Mouse (Mus musculus) layer of hippocampus, postnatal 14 days (tissue): Measurements from ENCODE around the gene Tmem141. TPM values are rescaled to one million over a fixed set of nuclear protein-coding genes. Genes with fewer than 3 reads are reported as not detected.
A peak's percentile ranks its signal among the peaks of the same experiment; 100 is the strongest.

ENCODE experiments used
- DNase-seq, 2 experiments: peaks; one replicate each; pipeline ENCODE4 v3.0.0; 2021 to 2022; ENCODE audit warnings: low spot score in 2 of 2, mixed read lengths in 1 of 2
- total RNA-seq, 2 experiments: library from RNA; stranded (reverse); gene quantifications; 2 replicates each; pipeline ENCODE4 v1.2.3; 2021

Gene Tmem141
- total RNA-seq, 2 experiments from 2014 or later: 25.0 TPM

GRCm38 (mm10) chr2:25578796-25579736, 42.7 kb downstream of the Tmem141 start:
- no peak for DNase-seq

DNA sequence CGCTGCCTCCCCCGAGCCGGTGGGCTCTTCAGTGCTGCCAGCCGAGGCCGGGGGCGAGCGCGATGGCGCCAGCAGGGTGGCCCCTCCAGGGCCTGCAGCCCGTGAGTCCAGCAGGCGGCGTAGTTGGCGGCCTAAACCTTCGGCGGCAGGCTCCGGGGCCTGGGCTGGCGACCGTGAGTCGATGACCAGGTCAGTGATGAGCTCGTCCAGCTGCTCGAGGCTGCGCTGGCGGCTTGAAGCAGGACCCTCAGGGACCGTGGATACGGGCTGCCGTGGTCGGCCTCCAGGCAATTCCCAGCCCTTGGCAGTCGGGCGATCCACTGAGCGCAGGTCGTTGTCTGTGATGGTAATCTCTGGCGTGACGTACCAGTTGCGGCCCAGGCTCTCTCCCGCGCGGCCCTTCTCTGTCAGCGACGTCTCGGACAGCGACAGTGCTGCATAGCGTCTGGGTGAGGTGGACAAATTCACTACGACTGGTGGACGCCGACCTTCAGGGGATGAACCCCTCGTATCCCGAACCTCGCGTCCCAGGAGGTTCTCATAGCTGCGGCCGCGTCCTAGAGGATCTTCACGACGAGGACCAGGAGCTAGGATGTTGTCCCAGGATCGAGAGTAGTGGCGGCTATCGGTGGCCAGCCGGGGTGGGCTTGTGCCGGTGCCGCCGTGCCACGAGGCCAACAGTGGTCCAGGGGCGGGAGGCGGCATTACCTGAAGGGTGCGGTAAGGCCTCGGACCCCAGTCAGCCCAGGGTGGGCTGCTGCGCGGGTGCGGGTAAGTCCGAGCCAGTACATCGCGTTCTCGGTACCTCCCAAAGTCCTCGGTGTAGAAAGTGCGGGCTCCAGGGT, 43.6 kb downstream of the Tmem141 start:
- no peak for DNase-seq

- peak in 1 of 2 experiments; percentile 24 for DNase-seq
These were observed 44.6 kb downstream of the Tmem141 start for GRCm38 (mm10) chr2:25576965-25577891.

GRCm38 (mm10) chr2:25576028-25576850, 45.6 kb downstream of the Tmem141 start:
- DNase-seq: no peak

GRCm38 (mm10) chr2:25575432-25576027, 46.3 kb downstream of the Tmem141 start:
- peak; percentile 34 to 62 for DNase-seq

DNA sequence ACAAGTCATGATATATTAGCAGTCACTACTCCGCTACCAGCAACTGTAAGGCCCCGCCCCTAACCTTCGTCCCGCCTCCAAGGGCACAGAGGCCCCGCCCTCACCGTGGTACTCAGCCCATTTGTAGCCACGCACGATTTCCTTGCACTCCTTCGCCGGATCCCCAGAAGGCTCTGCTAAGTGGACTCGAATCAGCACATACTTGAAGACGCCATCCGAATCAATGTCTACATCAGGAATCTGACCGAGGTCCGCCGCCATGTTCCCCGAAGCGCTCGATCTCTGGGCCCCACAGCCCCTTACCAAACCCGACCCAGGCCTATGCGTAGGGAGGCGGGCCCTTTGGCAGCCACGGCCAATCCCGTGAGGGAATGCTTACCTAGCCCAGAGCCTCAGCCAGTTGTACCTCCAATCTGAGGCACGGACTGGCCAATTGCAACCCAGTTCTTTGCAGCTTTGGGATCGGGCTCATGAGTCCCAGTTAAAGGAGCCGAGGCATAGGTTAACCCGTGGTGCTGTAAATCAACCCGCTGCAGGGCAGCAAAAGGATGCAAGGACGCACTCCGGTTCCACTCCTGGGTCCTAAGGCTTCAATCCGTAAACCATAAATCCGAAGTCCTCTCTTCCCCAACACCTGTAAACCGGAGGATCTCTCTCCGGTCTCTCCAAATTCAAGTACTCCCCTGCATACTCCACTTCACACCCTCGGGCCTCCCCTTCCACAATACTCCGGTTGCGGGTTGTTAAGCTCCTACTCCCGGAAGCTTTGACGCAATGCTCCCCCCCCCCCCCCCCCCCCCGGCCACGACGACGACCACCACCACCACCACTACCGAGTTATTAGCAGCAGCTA, 47.0 kb downstream of the Tmem141 start, which contains the start of the genes Mamdc4 and Phpt1:
Mamdc4 (minus strand) TSS at position 267 of the 853 bp plus-strand sequence.
Phpt1 (minus strand) TSS at position 646 of the 853 bp plus-strand sequence.
- DNase-seq: peak; percentile 98

DNA sequence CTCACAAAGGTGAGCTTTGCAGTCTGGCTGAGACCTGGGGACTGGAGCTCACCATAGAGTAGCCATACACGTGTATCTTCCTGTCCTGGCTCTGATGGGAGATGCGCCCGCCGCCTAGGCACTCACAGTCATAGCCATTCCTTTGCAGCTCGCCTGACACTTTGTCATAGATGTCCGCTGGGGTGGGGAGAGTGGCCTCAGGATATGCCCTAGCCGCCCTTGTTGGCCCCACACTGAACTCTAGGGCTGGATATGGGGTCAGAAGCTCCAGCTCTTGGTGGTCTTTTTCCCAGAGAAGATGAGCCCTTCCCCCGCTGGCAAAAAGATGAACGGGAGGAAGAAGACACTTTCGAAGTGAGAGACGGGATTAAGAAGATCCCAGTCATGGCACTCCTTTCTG, 47.7 kb downstream of the Tmem141 start:
- no peak for DNase-seq

DNA sequence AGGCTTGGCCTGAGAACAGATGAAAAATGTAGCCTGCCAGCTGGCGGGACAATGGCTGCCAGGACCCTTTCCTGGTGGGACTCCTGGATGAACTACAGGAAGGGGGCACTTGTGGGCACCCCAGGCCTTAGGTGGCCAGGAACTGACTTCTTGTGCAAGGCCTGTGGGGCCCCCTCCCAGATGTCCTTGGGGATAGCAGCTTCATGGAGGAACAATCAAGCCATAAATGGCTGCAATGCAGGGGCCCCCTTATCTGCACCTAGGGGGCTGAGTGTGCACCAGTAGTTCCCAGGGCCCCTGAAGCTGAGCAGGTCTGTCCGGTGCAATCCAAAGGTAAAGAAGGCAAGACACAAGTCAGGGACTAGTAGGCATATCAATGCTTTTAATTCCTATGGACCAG, 48.7 kb downstream of the Tmem141 start:
- no peak for DNase-seq

- no peak for DNase-seq
These were observed 50.6 kb downstream of the Tmem141 start for GRCm38 (mm10) chr2:25571221-25571620.

Other genes starting within 250 kb of the Tmem141 start
- 10 to 100 TPM; 11.9 to 15.3 TPM for gene Sapcd2, start 249.7 kb downstream of the Tmem141 start, total RNA-seq
- gene Entpd2, start 226.1 kb downstream of the Tmem141 start, total RNA-seq: 10 to 100 TPM; 22.3 to 23.4 TPM
- gene Npdc1, start 222.7 kb downstream of the Tmem141 start, total RNA-seq: 100 to 1,000 TPM; 402 to 418 TPM
- gene Fut7, start 198.7 kb downstream of the Tmem141 start, total RNA-seq: under 1 TPM; 0.31 to 0.81 TPM
- gene Abca2, start 193.3 kb downstream of the Tmem141 start, total RNA-seq: 100 to 1,000 TPM; 140 to 141 TPM
- gene Clic3, start 165.2 kb downstream of the Tmem141 start, total RNA-seq: under 1 TPM in 1 of 2 experiments, not detected in 1; 0.58 TPM
- 10 to 100 TPM; 52.1 to 57.7 TPM for gene Paxx, start 160.9 kb downstream of the Tmem141 start, total RNA-seq
- gene Ptgds, start 152.0 kb downstream of the Tmem141 start, total RNA-seq: 100 to 1,000 TPM; 234 to 420 TPM
- not detected for gene Lcn12, start 128.1 kb downstream of the Tmem141 start, total RNA-seq
- 100 to 1,000 TPM; 130 to 134 TPM for gene Fbxw5, start 121.3 kb downstream of the Tmem141 start, total RNA-seq
- 1 to 10 TPM; 1.5 to 1.7 TPM for gene C8g, start 120.3 kb downstream of the Tmem141 start, total RNA-seq
- gene Traf2, start 75.1 kb downstream of the Tmem141 start, total RNA-seq: 10 to 100 TPM in 1 of 2 experiments, 1 to 10 TPM in 1; 9.8 to 11.1 TPM
- gene Edf1, start 64.2 kb downstream of the Tmem141 start, total RNA-seq: 100 to 1,000 TPM; 214 to 226 TPM
- 1 to 10 TPM; 1.7 to 2.6 TPM for gene Mamdc4, start 47.2 kb downstream of the Tmem141 start, total RNA-seq
- gene Phpt1, start 46.8 kb downstream of the Tmem141 start, total RNA-seq: 10 to 100 TPM; 81.2 to 83.8 TPM
- 100 to 1,000 TPM in 1 of 2 experiments, 10 to 100 TPM in 1; 99.8 to 103 TPM for gene Ajm1, start 40.2 kb downstream of the Tmem141 start, total RNA-seq
- gene Rabl6, start 13.5 kb downstream of the Tmem141 start, total RNA-seq: 100 to 1,000 TPM; 105 to 107 TPM
- gene Ccdc183, start 4.3 kb downstream of the Tmem141 start, total RNA-seq: not detected
- 1 to 10 TPM; 1.0 to 1.4 TPM for gene Fcna, start 6.0 kb upstream of the Tmem141 start, total RNA-seq
- not detected for gene Lcn8, start 31.1 kb upstream of the Tmem141 start, total RNA-seq
- gene Lcn5, start 35.9 kb upstream of the Tmem141 start, total RNA-seq: not detected
- gene Lcn6, start 54.8 kb upstream of the Tmem141 start, total RNA-seq: not detected
- not detected for gene Lcn10, start 60.7 kb upstream of the Tmem141 start, total RNA-seq
- gene Obp2a, start 78.0 kb upstream of the Tmem141 start, total RNA-seq: not detected
- gene Bmyc, start 84.7 kb upstream of the Tmem141 start, total RNA-seq: 10 to 100 TPM; 80.9 to 82.5 TPM
- gene Obp2b, start 115.0 kb upstream of the Tmem141 start, total RNA-seq: not detected
- gene Lcn3, start 143.6 kb upstream of the Tmem141 start, total RNA-seq: not detected
- gene Lcn11, start 155.0 kb upstream of the Tmem141 start, total RNA-seq: not detected
- gene Gm13539, start 160.3 kb upstream of the Tmem141 start, total RNA-seq: not detected
- not detected for gene Glt6d1, start 193.8 kb upstream of the Tmem141 start, total RNA-seq
- gene Lcn9, start 201.1 kb upstream of the Tmem141 start, total RNA-seq: not detected
- not detected for gene Sohlh1, start 225.2 kb upstream of the Tmem141 start, total RNA-seq
- 10 to 100 TPM; 43.8 to 69.9 TPM for gene Kcnt1, start 241.7 kb upstream of the Tmem141 start, total RNA-seq